Mouse (Mus musculus) lung, adult 2 months (tissue): ENCODE data around the gene Sat2.

ENCODE experiments used
- CTCF ChIP-seq: fragments of 200-500 bp; IDR thresholded peaks from 2 replicates; pipeline ENCODE4 v1.5.1; 2011; ENCODE audit warnings: mild to moderate bottlenecking, low read length, control low read depth; ENCODE audit not compliant: insufficient read depth
- POLR2A ChIP-seq: fragments of 200-500 bp; IDR thresholded peaks from 2 replicates; pipeline ENCODE4 v1.6.1; 2011; ENCODE audit warnings: low read depth, mild to moderate bottlenecking, control low read depth, low read length, borderline replicate concordance; ENCODE audit errors: extremely low read depth

DNA sequence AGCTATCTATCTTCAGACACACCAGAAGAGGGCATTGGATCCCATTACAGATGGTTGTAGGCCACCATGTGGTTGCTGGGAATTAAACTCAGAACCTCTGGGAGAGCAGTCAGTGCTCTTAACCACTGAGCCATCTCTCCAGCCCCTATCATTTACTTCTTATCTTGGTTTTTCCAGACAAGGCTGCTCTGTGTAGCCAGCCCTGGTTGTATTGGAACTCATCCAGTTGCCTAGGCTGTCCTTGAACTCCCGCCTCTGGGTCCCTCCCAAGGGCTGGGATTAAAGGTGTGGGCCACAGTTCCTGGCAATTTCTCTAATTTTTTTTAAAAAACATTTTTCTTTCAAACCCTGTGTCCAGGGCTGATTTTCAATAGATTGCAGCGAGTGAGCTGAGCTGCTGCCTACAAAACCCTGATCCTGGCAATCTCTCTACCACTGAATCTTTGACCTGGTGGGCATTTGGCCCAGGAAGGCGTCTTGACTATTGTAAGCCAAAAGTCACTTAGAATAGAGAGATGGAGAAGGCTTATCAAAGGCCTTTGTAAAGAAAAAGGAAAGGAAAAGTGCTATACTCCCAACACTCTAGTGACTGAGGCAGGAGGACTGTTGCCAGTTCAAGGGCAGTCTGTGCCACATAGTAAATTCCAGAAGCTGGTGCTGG, 39.5 kb downstream of the Sat2 start:
- TF ChIP-seq CTCF (no peak), POLR2A (no peak)
